Mouse (Mus musculus) adrenal gland, postnatal 25 days (tissue): ENCODE data around the gene Mcts2. TPM values are rescaled to one million over a fixed set of nuclear protein-coding genes. Genes with fewer than 3 reads are reported as not detected.

Experiments
- DNase-seq: peaks from one replicate; pipeline ENCODE4 v3.0.0; 2021; ENCODE audit warnings: mixed read lengths
- total RNA-seq: library from RNA; stranded (reverse); gene quantifications from 2 replicates; pipeline ENCODE4 v1.2.3, GENCODE M21; 2021

Gene Mcts2
- total RNA-seq, 1 experiment from 2014 or later, result 34.2 TPM

DNA sequence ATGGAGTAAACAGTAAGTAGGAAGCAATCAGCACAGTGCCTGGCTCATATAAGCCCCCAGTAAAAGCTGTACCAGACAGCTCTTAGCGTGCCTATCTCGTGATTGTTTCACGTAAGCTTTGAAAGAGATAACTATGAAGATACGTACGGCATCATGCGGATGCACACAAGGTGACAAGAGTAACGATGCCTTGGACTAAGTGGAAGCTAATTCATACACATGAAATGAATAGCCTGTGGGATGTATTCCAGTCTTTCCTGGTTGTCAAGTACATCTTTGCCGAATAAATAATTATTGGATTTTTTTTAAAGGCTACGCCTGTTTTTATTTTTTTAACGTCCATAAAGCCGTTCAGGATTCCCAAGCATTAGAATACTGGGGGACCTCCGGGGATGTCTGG is 436 bp upstream of the Mcts2 start:
- DNase-seq, result no peak

DNA sequence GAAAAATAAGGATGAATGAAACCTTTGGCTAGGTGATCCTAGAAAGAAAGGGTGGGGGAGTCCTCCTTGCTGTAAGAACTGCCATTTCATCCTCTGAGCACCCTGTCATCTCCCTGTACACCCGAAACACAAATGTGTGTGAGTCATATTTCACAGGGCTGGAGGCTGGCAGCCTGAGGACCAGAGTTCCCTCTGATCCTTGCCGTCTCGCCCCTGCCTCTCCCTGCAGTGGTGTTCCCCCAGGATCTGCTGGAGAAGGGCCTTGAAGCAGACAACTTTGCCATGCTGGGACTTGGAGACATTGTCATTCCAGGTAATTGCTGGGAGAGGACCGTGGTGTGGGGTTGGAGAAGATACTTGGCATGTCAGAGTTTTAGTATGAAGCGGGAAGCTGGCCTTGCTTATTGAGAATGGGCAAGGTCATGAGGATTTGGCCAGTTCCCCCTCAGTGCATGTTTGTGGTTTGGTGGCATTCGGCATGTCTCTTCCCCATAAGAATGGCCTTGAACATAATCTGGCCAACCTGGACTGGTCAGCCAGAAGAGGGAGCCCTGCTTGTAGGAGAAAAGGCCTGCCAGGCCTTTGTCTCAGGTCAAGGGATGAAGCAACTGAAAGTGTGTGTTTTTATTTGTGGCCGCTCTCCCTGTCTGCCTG is 4.9 kb downstream of the Mcts2 start:
- no peak for DNase-seq

- DNase-seq, result peak; percentile 73
These were observed 6.4 kb downstream of the Mcts2 start for GRCm38 (mm10) chr2:152693233-152693632.

- no peak for DNase-seq
These were observed 6.9 kb downstream of the Mcts2 start for GRCm38 (mm10) chr2:152693735-152694134.

DNA sequence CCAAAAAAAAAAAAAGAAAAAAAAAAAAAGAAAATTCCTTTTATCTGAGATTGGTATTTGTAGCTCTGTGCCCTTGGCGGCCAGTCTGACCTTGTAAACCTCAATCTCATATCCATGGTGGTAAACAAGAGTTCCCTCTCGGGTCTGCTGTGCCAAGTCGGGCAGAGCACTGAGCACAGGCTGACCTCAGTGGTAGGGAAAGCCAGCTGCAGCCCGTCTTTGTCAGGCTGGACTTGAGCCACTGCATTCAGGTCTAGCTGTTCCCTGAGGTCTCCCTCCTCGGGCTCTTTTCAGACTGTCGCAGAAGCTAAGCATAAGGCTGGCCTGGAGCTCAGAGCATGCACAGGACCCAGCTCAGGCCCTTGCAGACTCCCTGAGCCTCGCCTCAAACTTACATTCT is 7.9 kb downstream of the Mcts2 start:
- peak; percentile 70 for DNase-seq

DNA sequence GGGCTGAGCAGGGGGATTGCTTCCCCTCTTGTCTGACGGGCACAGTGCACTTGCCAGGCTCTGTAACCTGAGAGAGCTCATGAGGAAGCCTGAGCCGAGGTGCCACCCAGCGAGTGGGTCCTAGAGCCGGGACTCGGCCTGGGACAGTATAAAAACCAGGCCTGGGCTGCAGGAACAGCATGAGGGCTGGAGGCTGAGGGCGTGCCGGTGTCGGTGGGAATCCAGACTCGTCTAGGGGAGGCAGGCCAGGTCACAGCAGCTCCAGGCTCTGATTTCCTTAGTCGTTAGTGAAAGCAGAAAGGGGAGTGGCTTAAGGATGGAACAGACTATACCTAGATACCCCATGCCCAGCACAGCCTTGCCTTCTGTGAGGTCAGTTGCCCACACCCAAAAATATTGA is 9.2 kb downstream of the Mcts2 start:
- DNase-seq, result no peak

- DNase-seq, result peak; percentile 94
These were observed 9.8 kb downstream of the Mcts2 start for GRCm38 (mm10) chr2:152696476-152697164.

DNA sequence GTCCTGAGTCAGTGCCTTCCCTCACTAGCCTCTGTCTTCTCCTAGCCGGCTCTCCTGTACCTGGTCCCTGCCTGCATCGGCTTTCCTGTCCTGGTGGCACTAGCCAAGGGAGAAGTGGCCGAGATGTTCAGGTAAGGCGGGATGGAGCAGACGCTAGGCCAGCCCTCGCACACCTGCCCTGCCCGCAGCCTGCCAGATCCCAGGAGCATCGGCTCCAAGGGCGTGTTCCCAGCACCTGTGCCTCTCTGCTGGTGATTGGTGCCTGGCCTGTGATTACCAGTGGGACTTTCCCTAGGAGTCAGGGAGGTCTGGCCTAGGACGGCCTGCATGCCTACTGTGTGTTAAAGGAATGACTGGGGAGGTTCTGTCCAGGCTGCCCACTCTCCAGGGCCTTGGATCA is 13.3 kb downstream of the Mcts2 start:
- no peak for DNase-seq

GRCm38 (mm10) chr2:152700725-152701124 is 13.9 kb downstream of the Mcts2 start:
- no peak for DNase-seq

DNA sequence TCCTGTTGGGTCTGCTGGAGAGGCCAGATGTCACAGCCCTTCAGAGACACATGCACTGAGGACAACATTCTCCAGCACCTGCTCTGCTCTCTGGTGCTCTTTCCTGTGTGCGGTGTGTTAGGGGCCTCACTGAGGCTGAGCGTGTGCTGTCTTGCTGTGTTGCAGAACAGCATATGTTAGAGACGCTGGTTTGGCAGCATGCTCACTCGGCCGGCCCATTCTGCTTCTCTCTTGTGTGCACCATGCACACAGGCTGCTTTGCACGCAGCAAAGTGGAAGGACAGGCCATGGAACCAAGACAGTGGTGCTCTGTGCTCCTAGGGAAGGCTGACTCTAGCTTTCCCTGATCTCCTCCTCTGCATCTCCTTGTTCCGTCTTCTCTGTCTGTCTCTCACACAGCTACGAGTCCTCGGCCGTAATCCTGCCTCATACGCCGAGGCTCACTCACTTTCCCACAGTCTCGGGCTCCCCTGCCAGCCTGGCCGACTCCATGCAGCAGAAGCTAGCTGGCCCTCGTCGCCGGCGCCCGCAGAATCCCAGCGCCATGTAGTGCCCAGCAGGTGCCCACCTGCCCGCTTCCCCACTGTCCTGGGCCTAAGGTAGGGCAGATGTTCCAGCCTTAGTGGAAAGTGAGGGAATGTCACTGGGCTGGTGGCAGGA is 16.9 kb downstream of the Mcts2 start:
- no peak for DNase-seq

DNA sequence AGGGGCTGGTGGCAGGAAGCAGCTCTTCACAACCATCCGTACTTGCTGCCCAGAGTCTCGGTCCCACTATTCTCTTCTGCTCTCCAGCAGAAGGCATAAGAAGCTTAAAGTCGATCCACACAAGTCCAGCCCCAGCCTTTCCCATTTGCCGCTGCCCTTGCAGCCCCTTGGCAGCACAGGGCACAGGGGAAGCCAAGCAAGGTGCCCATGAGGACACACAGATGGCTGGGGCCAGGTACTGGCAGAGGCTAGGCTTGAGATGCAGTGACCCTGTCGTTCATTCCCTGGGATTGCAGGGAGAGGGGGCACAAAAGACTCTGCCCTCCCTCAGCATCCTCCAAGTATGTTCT is 17.4 kb downstream of the Mcts2 start:
- no peak for DNase-seq

DNA sequence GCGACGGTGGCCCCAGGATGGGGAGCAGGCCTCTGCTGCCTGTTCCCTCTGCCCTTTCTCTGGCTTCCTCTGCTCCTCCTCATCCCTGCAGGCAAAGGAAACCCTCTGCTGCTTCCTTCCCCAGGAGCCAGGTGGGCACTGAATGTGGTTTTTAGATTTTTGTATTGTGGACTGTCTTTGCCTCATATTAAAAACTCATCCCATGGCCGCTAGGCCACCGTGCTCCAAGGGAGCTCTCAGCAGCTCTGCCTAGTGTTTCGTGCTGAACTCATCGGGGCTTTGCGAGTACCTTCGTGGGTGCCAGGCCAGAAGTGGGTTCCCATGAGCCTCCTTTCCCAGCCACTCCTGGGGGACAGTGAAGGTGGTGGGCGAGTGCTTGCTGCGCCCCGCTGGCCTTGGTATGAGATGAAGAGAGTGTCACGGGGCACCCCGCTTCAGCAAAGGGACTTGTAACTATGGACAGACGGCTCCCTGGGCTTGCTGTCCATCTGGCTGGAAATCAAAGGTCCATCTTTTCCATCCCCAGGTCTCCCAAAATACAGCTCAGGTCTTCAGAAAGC is 18.1 kb downstream of the Mcts2 start:
- no peak for DNase-seq

- DNase-seq, result peak; percentile 70
These were observed 19.2 kb downstream of the Mcts2 start for GRCm38 (mm10) chr2:152705993-152706571.

- no peak for DNase-seq
These were observed 20.4 kb downstream of the Mcts2 start for GRCm38 (mm10) chr2:152707186-152707585.

DNA sequence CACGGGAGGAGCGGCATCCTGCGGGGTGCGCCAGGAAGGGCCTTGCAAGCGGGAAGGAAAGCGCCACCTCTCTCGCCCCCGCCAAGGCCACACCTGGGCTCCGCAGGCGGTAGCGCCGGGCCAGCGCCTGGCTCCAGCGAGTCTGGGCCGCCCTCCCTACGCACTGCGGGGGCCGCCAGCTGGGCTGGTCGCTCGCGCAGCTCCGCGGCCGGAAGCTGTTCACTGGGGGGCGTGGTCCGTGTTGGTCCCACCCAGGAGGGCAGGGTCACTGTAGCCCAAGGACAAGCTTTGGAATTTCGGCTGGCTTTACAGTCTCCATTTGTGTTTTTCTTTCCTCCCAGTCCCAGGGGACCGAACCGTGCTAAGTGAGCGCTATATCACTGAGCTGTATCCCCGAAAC is 20.8 kb downstream of the Mcts2 start:
- peak; percentile 92 for DNase-seq

DNA sequence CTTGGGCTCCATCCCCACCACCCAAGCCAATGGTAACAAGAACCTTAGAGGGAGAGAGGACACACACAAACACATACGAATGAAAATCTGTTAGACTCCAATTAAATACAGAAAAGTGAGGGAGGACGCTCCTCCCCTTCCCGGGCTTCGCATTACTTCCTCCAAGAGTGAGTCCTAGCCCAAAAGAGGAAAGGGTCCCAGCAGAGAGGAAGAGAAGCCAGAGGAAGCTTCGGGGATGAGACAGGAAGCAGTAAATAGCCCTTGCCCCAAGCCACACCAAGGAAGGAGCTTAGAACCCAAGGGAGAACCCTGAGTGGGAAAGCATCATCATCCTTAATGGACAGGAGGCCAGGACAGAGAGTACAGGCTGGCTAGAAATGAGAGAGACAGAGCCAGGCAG is 22.2 kb downstream of the Mcts2 start:
- no peak for DNase-seq

GRCm38 (mm10) chr2:152716241-152716772 is 29.5 kb downstream of the Mcts2 start:
- no peak for DNase-seq

DNA sequence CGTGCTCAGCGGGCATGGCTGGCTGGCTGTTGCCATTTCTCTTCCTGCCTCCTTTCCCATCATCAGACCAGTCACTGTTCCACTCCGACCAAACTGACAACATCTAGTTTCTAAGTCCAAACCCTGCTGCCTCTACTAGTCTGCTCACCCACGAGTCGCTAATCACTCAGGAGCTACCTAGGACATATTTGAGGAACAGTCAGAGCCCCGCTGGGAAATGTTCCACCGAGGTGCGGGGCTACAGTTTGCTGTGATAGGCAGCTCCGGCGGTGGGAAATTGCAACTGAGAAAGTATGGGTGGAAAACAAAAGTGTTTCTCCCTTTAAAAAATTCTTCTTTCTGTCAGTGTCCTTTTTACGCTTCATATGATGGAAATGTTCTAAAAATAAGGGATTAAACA is 30.8 kb downstream of the Mcts2 start:
- DNase-seq, result no peak

GRCm38 (mm10) chr2:152718076-152718475 is 31.2 kb downstream of the Mcts2 start:
- DNase-seq, result no peak

- DNase-seq, result peak; percentile 57
These were observed 37.0 kb downstream of the Mcts2 start for GRCm38 (mm10) chr2:152723651-152724331.

GRCm38 (mm10) chr2:152724332-152724723 is 37.5 kb downstream of the Mcts2 start:
- DNase-seq, result no peak

- no peak for DNase-seq
These were observed 38.4 kb downstream of the Mcts2 start for GRCm38 (mm10) chr2:152725178-152725750.
